Mouse (Mus musculus): ENCODE data around the gene Eif4a3. TPM values are rescaled to one million over a fixed set of nuclear protein-coding genes. Genes with fewer than 3 reads are reported as not detected.
"Not testable (repeated sequence)": the region's sequence is repeated elsewhere in the genome, so short reads cannot be mapped to it uniquely, and the experiment has no call there.

Eif4a3 gene
- polyA plus RNA-seq, 1 experiment from 2014 or later = 139 TPM

DNA sequence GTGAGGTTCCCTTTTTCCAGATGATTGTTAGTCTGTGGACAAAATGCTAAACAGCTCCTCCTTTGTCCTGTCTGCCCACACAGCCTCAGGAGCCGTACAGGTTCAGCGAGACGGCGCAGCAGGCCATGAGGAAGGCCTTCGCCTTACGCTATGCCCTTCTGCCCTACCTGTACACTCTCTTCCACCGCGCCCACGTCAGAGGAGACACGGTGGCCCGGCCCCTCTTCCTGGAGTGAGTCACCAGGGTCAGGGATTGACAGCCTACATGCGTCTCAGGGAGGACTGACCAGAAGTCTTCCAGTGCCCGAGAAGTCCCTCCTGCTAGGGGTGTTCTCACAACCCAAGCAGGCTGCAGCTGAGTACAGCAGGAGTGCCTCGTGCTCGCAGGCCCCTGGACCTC is 18.9 kb downstream of the Eif4a3 start:
- Histone ChIP-seq H3K4me3 (ENCODE audit: low read depth, low read length) (no peak overlapping the region), H3K4me2 (ENCODE audit: low read depth, low read length) (no peak overlapping the region), H3K36me3 (ENCODE audit: control insufficient read depth, insufficient read depth) (no peaks in the 10 kb centered on the region), H3K27ac (ENCODE audit: low read length) (no peak overlapping the region), H3K27me3 (ENCODE audit: control insufficient read depth, insufficient read depth, low read depth, low read length) (no peaks in the 10 kb centered on the region), H3K4me1 (ENCODE audit: control insufficient read depth, low read depth, low read length) (no peaks in the 10 kb centered on the region), H3K9ac (ENCODE audit: low read depth, low read length) (no peak overlapping the region), H3K9me3 (replicated peaks; ENCODE audit: control insufficient read depth, low read length) (no peaks in the 10 kb centered on the region)
- 79% methylated on average over 15 of the region's 15 CpGs for WGBS (ENCODE audit: insufficient replicate concordance)
- no peak; the same call in 1 of the 2 replicates for ATAC-seq (ENCODE audit: low read depth)

DNA sequence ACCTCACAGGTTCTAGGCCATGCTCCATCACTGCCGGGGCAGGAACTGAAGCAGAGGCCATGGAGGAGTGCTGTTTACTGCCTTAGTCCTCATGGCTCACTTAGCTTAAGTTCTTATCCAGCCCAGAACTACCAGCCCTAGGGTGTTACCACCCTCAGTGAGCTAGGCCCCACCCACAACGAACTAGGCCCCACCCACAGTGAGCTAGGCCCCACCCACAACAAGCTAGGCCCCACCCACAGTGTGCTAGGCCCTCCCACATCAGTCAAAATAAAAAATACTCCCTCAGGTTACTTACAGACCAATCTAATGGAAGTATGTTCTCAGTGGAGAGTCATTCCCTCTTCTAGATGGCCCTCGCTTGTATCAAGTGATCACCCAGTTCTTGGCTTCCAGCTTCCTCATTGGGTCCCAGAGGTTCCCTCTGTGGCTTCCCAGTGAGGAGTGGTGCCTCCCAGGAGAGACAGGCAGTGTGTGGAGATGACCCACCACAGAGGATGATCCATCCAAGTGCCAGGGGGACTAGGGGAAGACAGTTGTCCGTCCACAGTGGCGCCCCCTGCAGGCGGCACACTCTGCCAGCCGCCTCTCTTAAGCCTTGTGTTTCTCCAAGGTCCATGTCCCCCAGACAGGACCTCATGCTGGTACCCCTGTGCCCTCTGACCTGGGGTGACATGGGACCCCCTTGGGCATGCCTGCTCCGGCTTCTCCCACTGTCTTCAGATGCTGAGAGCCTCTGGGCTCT is 26.5 kb downstream of the Eif4a3 start:
- WGBS (ENCODE audit: insufficient replicate concordance) = 76% methylated on average over 8 of the region's 8 CpGs
- Histone ChIP-seq H3K36me3 (ENCODE audit: control insufficient read depth, insufficient read depth) (peaks cover 2% of the 10 kb centered on the region; the same call in 1 of the 2 replicates), H3K9ac (ENCODE audit: low read depth, low read length) (no peak overlapping the region), H3K27me3 (ENCODE audit: control insufficient read depth, insufficient read depth, low read depth, low read length) (no peaks in the 10 kb centered on the region), H3K9me3 (replicated peaks; ENCODE audit: control insufficient read depth, low read length) (no peaks in the 10 kb centered on the region), H3K4me3 (ENCODE audit: low read depth, low read length) (no peak overlapping the region), H3K4me2 (ENCODE audit: low read depth, low read length) (no peak overlapping the region), H3K27ac (ENCODE audit: low read length) (no peak overlapping the region), H3K4me1 (ENCODE audit: control insufficient read depth, low read depth, low read length) (peaks cover 2% of the 10 kb centered on the region)
- peak; percentile 30; the same call in 1 of the 2 replicates for ATAC-seq (ENCODE audit: low read depth)

DNA sequence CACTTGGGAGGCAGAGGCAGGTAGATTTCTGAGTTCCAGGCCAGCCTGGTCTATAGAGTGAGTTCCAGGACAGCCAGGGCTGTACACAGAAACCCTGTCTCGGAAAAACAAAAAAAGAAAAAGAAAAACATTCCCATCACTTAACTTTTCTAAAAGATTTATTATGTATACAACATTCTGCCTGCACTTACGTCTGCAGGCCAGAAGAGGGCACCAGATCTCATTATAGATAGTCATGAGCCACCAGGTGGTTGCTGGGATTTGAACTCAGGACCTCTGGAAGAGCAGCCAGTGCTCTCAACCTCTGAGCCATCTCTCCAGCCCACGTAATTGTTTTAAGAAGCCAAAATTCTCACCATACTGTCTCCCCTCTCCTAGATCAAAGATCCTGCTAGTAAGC is 27.4 kb downstream of the Eif4a3 start:
- 55% methylated on average over 3 of the region's 3 CpGs for WGBS (ENCODE audit: insufficient replicate concordance)
- not testable (repeated sequence) for H3K9me3 ChIP-seq (replicated peaks; ENCODE audit: control insufficient read depth, low read length)

DNA sequence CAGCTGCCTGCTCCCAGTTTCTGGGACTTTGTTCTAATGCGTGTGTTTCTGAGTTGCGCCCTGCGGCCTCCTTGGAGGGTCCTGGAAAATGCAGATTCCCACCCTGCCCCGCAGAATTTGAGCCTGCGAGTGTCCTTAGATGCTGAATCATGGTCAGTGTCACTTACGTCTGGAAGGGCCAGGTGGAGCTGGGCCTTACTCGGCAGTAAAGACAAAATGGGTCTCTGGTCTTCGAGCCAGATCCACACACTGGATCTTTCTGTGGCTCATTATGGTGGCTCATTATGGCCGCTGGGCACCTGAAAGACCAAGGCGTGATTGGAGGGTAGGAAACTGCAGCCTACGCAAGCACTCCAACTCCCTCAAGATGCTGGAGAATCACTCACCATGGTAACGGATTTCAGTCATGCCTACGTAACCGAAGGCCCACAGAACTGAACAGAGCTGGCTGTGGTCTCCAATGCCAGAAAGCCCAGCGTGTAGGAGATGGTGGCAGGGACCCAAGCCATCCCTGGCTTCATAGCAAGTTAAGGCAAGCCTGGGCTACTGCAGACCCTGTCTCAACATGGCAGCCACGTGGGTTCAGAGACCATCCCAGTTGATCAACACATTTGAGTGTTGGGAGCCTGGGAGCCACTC is 31.2 kb downstream of the Eif4a3 start:
- Histone ChIP-seq H3K27ac (ENCODE audit: low read length) (no peak overlapping the region), H3K9me3 (replicated peaks; ENCODE audit: control insufficient read depth, low read length) (no peaks in the 10 kb centered on the region), H3K4me3 (ENCODE audit: low read depth, low read length) (peak overlapping the region; percentile 79), H3K9ac (ENCODE audit: low read depth, low read length) (peak overlapping the region; percentile 80), H3K27me3 (ENCODE audit: control insufficient read depth, insufficient read depth, low read depth, low read length) (no peaks in the 10 kb centered on the region), H3K4me1 (ENCODE audit: control insufficient read depth, low read depth, low read length) (peaks cover 12% of the 10 kb centered on the region), H3K36me3 (ENCODE audit: control insufficient read depth, insufficient read depth) (no peaks in the 10 kb centered on the region; the same call in 1 of the 2 replicates), H3K4me2 (ENCODE audit: low read depth, low read length) (peak overlapping the region; percentile 98)
- ATAC-seq (ENCODE audit: low read depth) = no peak
- 68% methylated on average over 16 of the region's 16 CpGs for WGBS (ENCODE audit: insufficient replicate concordance)

More for the DNA sequence above, 27.4 kb downstream of the Eif4a3 start:
- not testable (repeated sequence) for H3K27ac ChIP-seq (ENCODE audit: low read length); ATAC-seq (ENCODE audit: low read depth); H3K4me2 ChIP-seq (ENCODE audit: low read depth, low read length); H3K4me3 ChIP-seq (ENCODE audit: low read depth, low read length); H3K27me3 ChIP-seq (ENCODE audit: control insufficient read depth, insufficient read depth, low read depth, low read length); H3K36me3 ChIP-seq (ENCODE audit: control insufficient read depth, insufficient read depth); H3K4me1 ChIP-seq (ENCODE audit: control insufficient read depth, low read depth, low read length); H3K9ac ChIP-seq (ENCODE audit: low read depth, low read length)

DNA sequence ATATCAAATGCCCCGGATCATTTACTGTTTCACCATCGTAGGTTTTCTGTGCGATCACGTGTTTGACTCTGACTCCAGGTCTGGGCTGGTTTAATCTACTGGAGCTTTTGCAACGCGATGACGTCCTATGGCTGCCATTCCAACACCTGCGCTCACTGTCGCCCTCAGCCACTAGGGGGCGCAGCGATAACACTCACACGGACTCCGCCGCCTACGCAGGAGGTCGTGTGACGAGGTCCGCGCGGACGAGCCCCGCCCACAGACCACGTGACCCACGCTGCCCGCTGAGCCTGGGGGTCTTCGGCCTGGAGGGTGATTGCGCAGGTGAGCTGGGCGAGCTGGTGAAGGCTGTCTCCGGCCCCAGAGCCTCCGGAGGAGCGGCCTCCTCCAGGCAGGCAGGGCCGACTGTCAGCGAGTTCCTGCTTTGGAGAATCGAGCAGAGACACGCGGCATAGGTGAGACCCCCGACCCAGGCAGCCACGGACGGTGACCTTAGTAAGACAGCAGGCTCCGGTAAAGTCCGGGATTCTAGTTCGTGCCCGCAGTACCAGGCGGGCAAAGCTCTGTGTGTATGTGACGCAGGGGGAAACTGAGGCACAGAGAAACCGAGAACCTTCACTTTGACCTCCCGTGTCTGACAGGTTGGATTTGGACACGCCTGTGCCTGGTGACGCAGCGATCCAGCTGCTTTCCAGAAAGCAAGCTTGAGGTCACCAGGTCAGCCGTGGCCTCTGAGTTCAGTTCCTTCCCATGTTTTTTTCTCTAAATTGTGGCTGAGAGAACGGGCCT is 31.9 kb downstream of the Eif4a3 start, which contains the start of gene Gaa:
Gene Gaa (plus strand): TSS at position 120 of the 789 bp plus-strand sequence.
- Histone ChIP-seq H3K27ac (ENCODE audit: low read length) (peak within 1 kb of the TSS; percentile 74), H3K36me3 (ENCODE audit: control insufficient read depth, insufficient read depth) (no peaks in the 10 kb centered on the region), H3K9me3 (replicated peaks; ENCODE audit: control insufficient read depth, low read length) (no peaks in the 10 kb centered on the region), H3K4me3 (ENCODE audit: low read depth, low read length) (peak within 1 kb of the TSS; percentile 79), H3K9ac (ENCODE audit: low read depth, low read length) (peak within 1 kb of the TSS; percentile 80), H3K4me2 (ENCODE audit: low read depth, low read length) (peak within 1 kb of the TSS; percentile 98), H3K4me1 (ENCODE audit: control insufficient read depth, low read depth, low read length) (peaks cover 12% of the 10 kb centered on the region), H3K27me3 (ENCODE audit: control insufficient read depth, insufficient read depth, low read depth, low read length) (no peaks in the 10 kb centered on the region)
- ATAC-seq (ENCODE audit: low read depth) = peak; percentile 83
- 3% methylated on average over 52 of the region's 52 CpGs for WGBS (ENCODE audit: insufficient replicate concordance)

GRCm38 (mm10) chr11:119267241-119267674 is 32.6 kb downstream of the Eif4a3 start:
- peak overlapping the region; percentile 33 for H3K9ac ChIP-seq (ENCODE audit: low read depth, low read length)
- H3K4me3 ChIP-seq (ENCODE audit: low read depth, low read length) = peak overlapping the region; percentile 79; the same call in 1 of the 2 replicates
- no peaks in the 10 kb centered on the region for H3K36me3 ChIP-seq (ENCODE audit: control insufficient read depth, insufficient read depth)
- WGBS (ENCODE audit: insufficient replicate concordance) = 52% methylated on average over 6 of the region's 6 CpGs
- ATAC-seq (ENCODE audit: low read depth) = no peak
- H3K9me3 ChIP-seq (replicated peaks; ENCODE audit: control insufficient read depth, low read length) = no peaks in the 10 kb centered on the region
- H3K27ac ChIP-seq (ENCODE audit: low read length) = no peak overlapping the region
- peak overlapping the region; percentile 98 for H3K4me2 ChIP-seq (ENCODE audit: low read depth, low read length)
- peaks cover 12% of the 10 kb centered on the region for H3K4me1 ChIP-seq (ENCODE audit: control insufficient read depth, low read depth, low read length)
- H3K27me3 ChIP-seq (ENCODE audit: control insufficient read depth, insufficient read depth, low read depth, low read length) = no peaks in the 10 kb centered on the region

DNA sequence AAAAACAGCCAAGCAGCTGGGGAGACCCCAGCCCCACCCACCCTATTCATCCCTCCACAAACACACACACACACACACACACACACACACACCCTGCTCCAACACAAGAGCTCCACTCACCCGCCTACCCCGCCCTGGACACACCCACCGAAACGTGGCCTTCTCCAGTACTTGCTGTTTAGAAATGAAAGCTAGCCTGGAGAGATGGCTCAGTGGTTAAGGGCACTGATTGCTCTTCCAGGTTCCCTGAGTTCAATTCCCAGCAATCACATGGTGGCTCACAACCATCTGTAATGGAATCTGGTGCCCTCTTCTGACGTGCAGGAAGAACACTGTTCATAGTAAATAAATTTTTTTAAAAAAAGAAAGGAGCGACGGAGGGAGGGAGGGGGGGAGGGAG is 34.1 kb downstream of the Eif4a3 start:
- Histone ChIP-seq H3K4me2 (ENCODE audit: low read depth, low read length) (no peak overlapping the region), H3K27ac (ENCODE audit: low read length) (no peak overlapping the region), H3K27me3 (ENCODE audit: control insufficient read depth, insufficient read depth, low read depth, low read length) (no peaks in the 10 kb centered on the region), H3K4me3 (ENCODE audit: low read depth, low read length) (no peak overlapping the region), H3K36me3 (ENCODE audit: control insufficient read depth, insufficient read depth) (no peaks in the 10 kb centered on the region), H3K9me3 (replicated peaks; ENCODE audit: control insufficient read depth, low read length) (no peaks in the 10 kb centered on the region), H3K4me1 (ENCODE audit: control insufficient read depth, low read depth, low read length) (peaks cover 12% of the 10 kb centered on the region), H3K9ac (ENCODE audit: low read depth, low read length) (no peak overlapping the region)
- ATAC-seq (ENCODE audit: low read depth) = no peak
- 47% methylated on average over 7 of the region's 7 CpGs for WGBS (ENCODE audit: insufficient replicate concordance)

- no peaks in the 10 kb centered on the region for H3K36me3 ChIP-seq (ENCODE audit: control insufficient read depth, insufficient read depth)
- peaks cover 12% of the 10 kb centered on the region for H3K4me1 ChIP-seq (ENCODE audit: control insufficient read depth, low read depth, low read length)
- no peak overlapping the region for H3K9ac ChIP-seq (ENCODE audit: low read depth, low read length)
- 79% methylated on average over 13 of the region's 13 CpGs for WGBS (ENCODE audit: insufficient replicate concordance)
- no peak for ATAC-seq (ENCODE audit: low read depth)
- H3K4me2 ChIP-seq (ENCODE audit: low read depth, low read length) = no peak overlapping the region
- no peaks in the 10 kb centered on the region for H3K9me3 ChIP-seq (replicated peaks; ENCODE audit: control insufficient read depth, low read length)
- H3K4me3 ChIP-seq (ENCODE audit: low read depth, low read length) = no peak overlapping the region
- no peaks in the 10 kb centered on the region for H3K27me3 ChIP-seq (ENCODE audit: control insufficient read depth, insufficient read depth, low read depth, low read length)
- H3K27ac ChIP-seq (ENCODE audit: low read length) = no peak overlapping the region
These were observed 35.5 kb downstream of the Eif4a3 start for GRCm38 (mm10) chr11:119264413-119264812.

Measured in liver, embryonic 16.5 days (tissue).